Mouse (Mus musculus): ENCODE measurements around the gene Ppia.
A peak's percentile ranks its signal among the peaks of the same experiment; 100 is the strongest.
"Not testable (repeated sequence)": the region's sequence is repeated elsewhere in the genome, so short reads cannot be mapped to it uniquely, and the experiment has no call there.

The Ppia gene

GRCm38 (mm10) chr11:6404699-6405566 lies 10.3 kb upstream of the Ppia start:
- no peak for DNase-seq (ENCODE audit: low spot score)

DNA sequence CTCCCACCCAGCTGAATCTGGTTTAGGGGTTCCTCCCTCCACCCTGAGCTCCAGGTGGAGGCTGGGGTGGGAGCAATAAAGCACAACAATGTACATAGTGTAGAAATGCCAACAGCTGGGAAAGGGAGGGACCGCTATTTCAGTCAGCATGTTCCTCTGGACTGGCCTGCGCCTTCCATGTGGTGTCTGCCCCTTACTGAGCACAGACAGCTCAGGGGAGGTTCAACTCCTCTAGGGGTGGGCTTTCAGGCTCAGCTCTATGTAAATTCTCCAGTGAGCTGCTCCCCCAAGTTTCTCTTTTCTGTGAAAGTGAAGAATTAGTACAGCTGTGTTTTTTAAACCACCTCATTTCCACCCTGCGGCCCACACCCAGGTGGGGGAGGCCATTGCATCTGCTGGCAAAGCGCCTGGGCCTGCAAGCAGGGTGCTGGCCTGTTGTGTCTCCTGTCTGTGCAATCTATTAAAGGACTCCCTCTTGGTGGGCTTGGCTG lies 9.6 kb upstream of the Ppia start:
- no peak for DNase-seq (ENCODE audit: low spot score)

DNA sequence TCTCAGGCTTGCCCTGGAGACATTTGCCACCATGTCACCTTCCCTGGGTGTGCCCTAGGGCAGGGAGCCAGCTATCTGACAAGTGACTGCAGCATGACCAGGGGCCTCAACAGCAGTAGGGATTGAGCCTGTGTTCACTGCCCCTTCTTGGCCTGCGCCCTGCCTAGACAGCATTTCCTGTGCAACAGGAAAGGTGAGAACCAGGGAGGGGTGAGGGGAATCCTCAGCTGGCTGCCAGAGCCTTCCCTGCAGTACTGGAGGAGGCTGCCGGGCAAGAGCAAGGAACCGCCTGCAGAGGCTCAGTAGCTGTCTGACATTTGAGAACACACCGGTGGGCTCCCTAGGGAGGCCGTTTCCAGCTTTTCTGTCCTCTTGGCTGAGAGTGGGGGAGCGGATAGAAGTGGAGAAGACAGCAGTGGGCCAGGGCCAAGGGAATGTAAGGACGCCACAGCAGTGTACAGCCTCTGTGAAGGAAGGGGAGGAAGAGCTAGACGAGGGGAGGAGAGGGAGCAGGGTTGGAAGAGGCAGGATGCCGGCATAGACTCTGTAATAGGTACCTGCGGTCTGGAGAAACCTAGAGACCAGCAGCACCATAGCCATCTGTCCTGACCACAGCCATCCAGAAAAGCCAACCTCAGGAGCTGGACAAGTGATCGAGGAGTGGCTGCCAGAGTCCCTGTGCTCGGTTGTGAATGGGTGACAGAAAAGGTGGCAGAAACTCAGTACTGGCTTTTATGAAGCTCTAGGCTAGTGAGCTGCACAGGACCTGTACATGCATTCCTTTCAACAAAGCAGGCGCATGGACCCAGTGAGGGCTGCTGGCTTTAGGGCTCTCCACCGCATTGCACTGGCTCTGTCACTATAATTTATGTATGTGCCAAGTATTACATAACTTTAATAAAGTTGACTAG lies 8.7 kb upstream of the Ppia start:
- peak; percentile 47 for DNase-seq (ENCODE audit: low spot score)

DNA sequence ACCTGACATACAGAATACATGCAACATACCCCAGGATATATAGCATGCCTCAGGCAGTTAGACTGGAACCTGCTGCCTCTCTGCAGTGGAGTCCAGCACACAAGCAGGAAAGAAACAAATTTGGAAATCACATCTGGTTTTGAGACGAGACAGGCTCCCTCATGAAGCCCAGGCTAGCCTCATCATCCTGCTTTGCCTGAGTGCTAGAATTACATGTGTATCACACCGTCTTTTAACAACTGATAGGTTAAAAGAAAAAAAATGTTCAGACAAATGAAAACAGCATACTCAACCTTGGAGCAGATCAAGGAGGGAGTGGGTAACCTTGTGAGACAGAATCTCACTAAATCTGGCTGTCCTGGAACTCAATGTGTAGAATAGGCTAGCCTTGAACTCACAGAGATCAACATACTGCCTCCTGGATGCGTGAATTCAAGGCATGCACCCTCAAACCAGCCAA lies 8.1 kb upstream of the Ppia start:
- no peak for DNase-seq (ENCODE audit: low spot score)

DNA sequence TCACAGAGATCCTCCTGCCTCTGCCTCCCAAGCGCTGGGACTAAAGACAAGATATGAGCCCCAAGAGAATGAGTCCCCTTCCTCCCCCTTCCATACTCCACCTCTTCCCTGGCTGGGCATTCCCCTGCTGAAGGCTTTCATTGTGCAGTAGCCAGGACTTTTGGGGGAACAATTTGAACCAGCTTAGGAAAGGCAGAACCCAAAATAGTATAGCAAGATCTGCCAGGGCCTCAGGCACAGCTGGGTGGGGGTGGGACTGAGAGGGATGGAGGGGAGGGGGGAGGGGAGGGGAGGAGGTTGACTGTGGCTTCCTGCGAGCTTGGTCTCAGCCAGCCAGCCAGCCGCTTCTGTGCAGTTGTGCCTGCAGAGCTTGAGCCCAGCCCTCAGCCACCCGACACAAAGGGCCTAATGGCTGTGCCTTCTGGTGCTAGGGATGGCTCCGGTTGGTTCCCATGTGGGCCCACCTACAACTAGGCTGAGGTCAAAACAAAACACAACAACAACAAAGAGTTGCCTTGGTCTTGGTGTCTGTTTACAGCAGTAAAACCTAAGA lies 5.1 kb upstream of the Ppia start:
- DNase-seq (ENCODE audit: low spot score): no peak

DNA sequence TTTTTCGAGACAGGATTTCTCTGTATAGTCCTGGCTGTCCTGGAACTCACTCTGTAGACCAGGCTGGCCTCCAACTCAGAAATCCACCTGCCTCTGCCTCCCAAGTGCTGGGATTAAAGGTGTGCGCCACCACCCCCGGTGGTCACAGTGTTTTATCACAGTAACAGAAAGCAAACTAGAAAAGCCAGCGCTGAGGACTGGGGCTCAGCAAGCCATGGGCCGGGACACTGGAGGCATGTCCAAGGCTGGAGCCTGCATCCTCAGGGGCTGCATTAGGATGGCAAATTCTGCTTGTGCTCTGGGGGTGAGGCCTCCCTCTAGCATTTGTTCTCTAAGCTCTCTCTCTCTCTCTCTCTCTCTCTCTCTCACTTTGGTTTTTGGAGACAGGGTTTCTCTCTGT lies 4.5 kb upstream of the Ppia start:
- not testable (repeated sequence) for DNase-seq (ENCODE audit: low spot score)

DNA sequence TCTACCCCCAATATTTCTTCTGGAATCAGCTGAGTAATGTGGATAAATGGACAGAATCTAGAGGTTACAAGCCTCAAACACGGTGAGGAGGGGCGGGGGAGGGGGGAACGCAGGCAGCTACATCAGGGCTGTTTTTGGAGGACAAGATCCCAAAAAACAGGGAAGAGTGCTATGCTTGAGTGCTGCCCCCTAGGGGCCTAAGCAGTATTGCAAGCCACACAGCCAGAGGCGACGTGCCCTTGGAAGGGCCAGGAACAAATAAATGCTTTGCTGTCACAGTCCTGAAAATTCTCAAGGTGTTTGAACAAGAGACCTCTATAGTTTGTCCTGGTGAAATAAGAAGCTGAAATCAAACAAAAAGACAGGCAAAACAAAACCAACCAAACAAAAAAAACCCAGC lies 3.6 kb upstream of the Ppia start:
- DNase-seq (ENCODE audit: low spot score): peak; percentile 52

- DNase-seq (ENCODE audit: low spot score): no peak
Measured at GRCm38 (mm10) chr11:6413264-6413663, 2.0 kb upstream of the Ppia start.

DNA sequence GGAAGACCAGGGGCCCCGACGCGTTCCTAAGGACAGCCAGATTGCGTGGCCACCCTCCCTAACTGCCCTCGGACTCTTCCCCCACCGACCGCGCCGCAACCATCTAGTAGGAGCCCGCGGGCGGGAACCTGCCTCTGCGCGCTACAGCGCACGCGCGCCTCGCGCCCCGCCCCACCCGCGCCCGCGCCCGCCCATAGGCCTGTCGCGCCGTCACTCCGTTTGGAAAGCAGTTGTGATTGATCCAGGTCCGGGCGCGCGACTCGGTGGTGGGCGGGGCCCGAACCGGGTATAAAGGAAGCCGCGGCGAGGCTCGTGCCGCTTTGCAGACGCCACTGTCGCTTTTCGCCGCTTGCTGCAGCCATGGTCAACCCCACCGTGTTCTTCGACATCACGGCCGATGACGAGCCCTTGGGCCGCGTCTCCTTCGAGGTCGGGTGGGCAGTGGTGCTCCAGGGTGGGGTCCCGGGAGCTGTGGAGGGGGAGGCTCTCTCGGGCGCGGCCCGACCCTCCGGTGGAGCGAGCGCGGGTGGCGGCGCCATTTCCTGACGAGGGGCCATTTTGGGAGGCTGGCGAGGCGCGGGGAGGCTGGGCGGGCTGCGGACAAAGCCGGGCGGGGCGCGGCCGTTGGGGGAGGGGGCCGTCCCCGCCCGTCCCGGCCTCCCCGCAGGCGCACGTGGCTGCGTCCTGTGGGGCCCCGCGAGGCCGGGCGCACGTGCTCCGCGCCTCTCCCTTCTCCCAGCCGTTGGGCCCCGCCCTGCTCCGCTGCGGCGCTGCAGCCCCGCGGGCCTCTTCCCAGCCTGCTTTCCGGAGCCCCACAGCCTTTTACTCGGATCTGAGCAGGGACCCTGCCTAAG lies 535 bp downstream of the Ppia start:
- peak; percentile 98 for DNase-seq (ENCODE audit: low spot score)

GRCm38 (mm10) chr11:6416405-6417034 lies 1.3 kb downstream of the Ppia start:
- peak; percentile 79 for DNase-seq (ENCODE audit: low spot score)

DNA sequence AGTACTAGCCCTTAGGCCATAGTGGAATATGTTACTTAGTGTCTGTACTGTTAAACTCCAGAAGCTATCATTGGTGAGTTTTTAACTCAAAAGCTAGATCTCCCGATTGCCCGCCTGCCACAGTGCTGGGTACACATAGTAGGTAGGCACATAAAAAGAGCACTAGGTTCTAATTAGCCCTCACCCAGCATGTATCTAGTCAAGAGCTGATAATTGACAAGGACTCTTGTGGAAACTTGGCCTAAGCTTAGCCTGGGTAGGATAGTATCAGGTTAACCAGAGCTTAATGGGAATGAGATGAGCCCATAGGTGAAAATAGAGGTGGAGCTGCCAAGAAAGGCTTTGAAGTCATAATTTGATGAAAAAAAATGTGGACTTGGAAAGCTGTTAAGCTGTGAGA lies 1.8 kb downstream of the Ppia start:
- DNase-seq (ENCODE audit: low spot score): no peak

DNA sequence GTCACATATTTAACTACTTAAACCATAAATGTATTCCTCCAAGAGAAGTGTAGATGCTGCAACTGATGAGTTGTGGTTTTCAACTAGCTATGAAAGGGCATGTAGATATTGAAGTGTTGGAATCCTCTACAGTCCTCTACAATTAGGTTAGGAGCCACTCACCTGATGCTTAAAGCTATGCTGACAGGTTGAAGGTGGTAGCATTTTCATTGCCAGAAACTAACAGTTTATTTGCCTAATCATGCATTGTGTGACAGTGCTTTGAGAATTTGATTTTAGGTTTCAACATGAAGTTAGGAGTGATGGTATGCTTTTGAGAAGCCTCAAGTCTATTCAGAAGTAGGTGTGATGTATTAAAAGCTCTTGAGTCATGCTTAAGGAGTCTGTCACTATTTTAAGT lies 2.2 kb downstream of the Ppia start:
- no peak for DNase-seq (ENCODE audit: low spot score)

DNA sequence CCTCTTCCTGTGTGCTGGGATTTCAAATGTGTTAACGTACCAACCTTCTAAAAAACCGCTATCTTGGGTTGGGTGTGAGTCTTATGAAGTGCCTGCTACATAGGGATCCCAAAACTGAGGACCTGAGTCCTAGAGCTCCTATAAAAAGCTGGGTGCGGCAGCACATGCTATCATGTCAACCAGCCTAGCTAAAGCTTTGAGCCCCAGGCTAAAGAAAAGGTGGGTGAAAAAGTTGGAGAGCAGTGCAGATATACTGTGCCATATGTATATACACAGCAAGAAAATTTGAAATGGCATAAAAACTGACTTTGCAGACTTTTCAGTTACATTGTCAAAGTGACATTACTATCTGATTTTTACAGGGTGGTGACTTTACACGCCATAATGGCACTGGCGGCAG lies 3.5 kb downstream of the Ppia start:
- no peak for DNase-seq (ENCODE audit: low spot score)

GRCm38 (mm10) chr11:6419156-6419555 lies 3.9 kb downstream of the Ppia start:
- DNase-seq (ENCODE audit: low spot score): not testable (repeated sequence)

- DNase-seq (ENCODE audit: low spot score): peak; percentile 39
Measured at GRCm38 (mm10) chr11:6420283-6420703, 5.0 kb downstream of the Ppia start.

- DNase-seq (ENCODE audit: low spot score): no peak
Measured at GRCm38 (mm10) chr11:6420722-6421350, 5.6 kb downstream of the Ppia start.

- no peak for DNase-seq (ENCODE audit: low spot score)
Measured at GRCm38 (mm10) chr11:6430186-6430585, 14.9 kb downstream of the Ppia start.

- no peak for DNase-seq (ENCODE audit: low spot score)
Measured at GRCm38 (mm10) chr11:6436442-6436841, 21.2 kb downstream of the Ppia start.

- no peak for DNase-seq (ENCODE audit: low spot score)
Measured at GRCm38 (mm10) chr11:6437667-6438066, 22.4 kb downstream of the Ppia start.

GRCm38 (mm10) chr11:6440171-6440570 lies 24.9 kb downstream of the Ppia start:
- DNase-seq (ENCODE audit: low spot score): no peak

All from yolk sac, embryonic 10.5 days (tissue).